Mouse (Mus musculus) heart, adult 2 months (tissue): ENCODE data around the gene Mettl7a1.
"Not testable (repeated sequence)": the region's sequence is repeated elsewhere in the genome, so short reads cannot be mapped to it uniquely, and the experiment has no call there.

Experiments used
- CTCF ChIP-seq: fragments of 200-600 bp; IDR thresholded peaks from 2 replicates; pipeline ENCODE4 v1.8.1; 2022; ENCODE audit warnings: antibody characterized with exemption, mild to moderate bottlenecking, moderate library complexity
- POLR2A ChIP-seq: fragments of 200-500 bp; IDR thresholded peaks from 2 replicates; pipeline ENCODE4 v1.6.1; 2011; ENCODE audit warnings: mild to moderate bottlenecking, low read depth, low read length, control low read depth; ENCODE audit not compliant: insufficient read depth

GRCm38 (mm10) chr15:100318014-100318671, 14.2 kb downstream of the Mettl7a1 start:
- TF ChIP-seq CTCF, POLR2A: not testable (repeated sequence)
